Mouse (Mus musculus): ENCODE measurements at regions not wholly inside any gene's neighbourhood (a gene's known extent, or its start where the extent isn't known, plus 50 kb on each side); places are given as distances from the start of the nearest gene placed in this dataset.

- no peaks in the 10 kb centered on the region for H3K9me3 ChIP-seq (ENCODE audit: control insufficient read depth, low read length)
- 85% methylated on average over 2 of the region's 2 CpGs for whole genome bisulfite sequencing
- H3K9ac ChIP-seq (replicated peaks; ENCODE audit: low read depth, low read length) = no peak overlapping the region
- no peak overlapping the region for H3K4me3 ChIP-seq (replicated peaks; ENCODE audit: low read length)
- H3K4me1 ChIP-seq (replicated peaks; ENCODE audit: control insufficient read depth, insufficient read depth, low read length) = no peaks in the 10 kb centered on the region
- H3K27ac ChIP-seq (ENCODE audit: low read length) = no peak overlapping the region
- no peaks in the 10 kb centered on the region for H3K27me3 ChIP-seq (replicated peaks; ENCODE audit: control insufficient read depth, insufficient read depth, low read length)
- H3K36me3 ChIP-seq (ENCODE audit: control insufficient read depth, insufficient read depth) = no peaks in the 10 kb centered on the region
- H3K4me2 ChIP-seq (ENCODE audit: low read length) = no peak overlapping the region
- no peak for ATAC-seq
Measured at GRCm38 (mm10) chr12:57972484-57972883, 239.1 kb upstream of the Sstr1 start.
